12 mouse cellular contexts compared by ENCODE assay signal in the genomic region with DNA sequence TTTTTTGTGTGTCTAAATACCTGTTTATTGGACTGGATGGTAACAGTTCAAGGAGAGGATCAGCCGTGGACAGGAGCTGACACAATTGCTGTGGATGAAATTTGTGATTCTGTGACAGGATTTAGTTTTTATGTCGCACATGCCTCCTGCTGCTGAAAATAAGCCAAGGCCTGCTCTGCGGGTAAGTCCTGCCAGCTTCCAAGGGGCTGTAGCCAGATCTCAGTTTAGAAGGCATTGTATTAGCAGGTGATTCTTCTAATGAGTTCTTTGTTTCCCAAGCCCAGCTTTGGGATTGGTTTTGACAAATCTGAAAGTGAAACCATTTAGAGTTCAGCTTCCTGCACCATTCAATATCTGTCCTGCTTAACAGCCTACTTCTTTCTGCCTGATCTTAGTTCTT.
DNase-seq lines count a peak whose midpoint lies in the region; ATAC-seq and TF ChIP-seq lines count a peak whose summit lies in the region.
"Had no signal": no experiment of that assay in that cellular context is flagged by ENCODE, and none has a peak within 500 bp of the region (broad histone marks: within the 10 kb centered on the region; RNA-seq: fewer than 3 reads in every experiment).

No protein-coding gene starts in this region.

- no peaks in the 10 kb centered on the region for H3K9me3 ChIP-seq in lung, postnatal 0 days (ENCODE audit: low read length)
- H3K9me3 ChIP-seq: hindbrain, embryonic 10.5 days had no signal

- no peaks in the 10 kb centered on the region for H3K36me3 ChIP-seq in lung, postnatal 0 days (ENCODE audit: insufficient read depth, low read length)
- H3K36me3 ChIP-seq in small intestine, adult 2 months (ENCODE audit: control insufficient read depth, insufficient read depth, low read length): no peaks in the 10 kb centered on the region
- H3K36me3 ChIP-seq: hindbrain, embryonic 10.5 days had no signal

- no peak for TF ChIP-seq CTCF in lung, postnatal 0 days (IDR thresholded peaks at IDR 0.05)
- no peak for TF ChIP-seq CTCF in small intestine, adult 2 months (IDR thresholded peaks at IDR 0.05; ENCODE audit: extremely low read depth, insufficient read length, insufficient replicate concordance, low read depth, low read length)

- H3K4me1 ChIP-seq in lung, postnatal 0 days (ENCODE audit: insufficient read depth, low read depth, low read length): no peaks in the 10 kb centered on the region
- H3K4me1 ChIP-seq in small intestine, adult 2 months (ENCODE audit: control insufficient read depth, insufficient read depth, insufficient read length, low read length): peaks cover 4% of the 10 kb centered on the region; the same call in 1 of the 2 replicates

- no peak overlapping the region for H3K9ac ChIP-seq in lung, postnatal 0 days (replicated peaks; ENCODE audit: low read depth)
- H3K9ac ChIP-seq: liver, embryonic 14.5 days had no signal

- no peaks in the 10 kb centered on the region for H3K27me3 ChIP-seq in lung, postnatal 0 days (replicated peaks; ENCODE audit: insufficient read depth, low read length)
- H3K27me3 ChIP-seq in small intestine, adult 2 months (ENCODE audit: control insufficient read depth, insufficient read depth, low read length): no peaks in the 10 kb centered on the region
- H3K27me3 ChIP-seq: CH12.LX had no signal

- H3K4me3 ChIP-seq in lung, postnatal 0 days (ENCODE audit: low read depth, low read length): no peak overlapping the region
- H3K4me3 ChIP-seq in small intestine, adult 2 months (ENCODE audit: low read depth, low read length): peak overlapping the region; percentile 26; the same call in 1 of the 2 replicates
- H3K4me3 ChIP-seq: erythroblast, embryonic 14.5 days; hindbrain, embryonic 10.5 days had no signal

- H3K27ac ChIP-seq in lung, postnatal 0 days (ENCODE audit: low read length): no peak overlapping the region
- peak overlapping the region; percentile 9; the same call in 1 of the 2 replicates for H3K27ac ChIP-seq in small intestine, adult 2 months (ENCODE audit: insufficient read depth, low read depth, low read length)
- H3K27ac ChIP-seq: hindbrain, embryonic 10.5 days; liver, embryonic 14.5 days had no signal

- peak; percentile 56 for DNase-seq in heart, adult 9 months (ENCODE audit: low spot score in 2 of 2)
- no peak for DNase-seq in heart, postnatal 4 days
- DNase-seq in lung, postnatal 10 days: peak; percentile 13
- DNase-seq in lung, postnatal 0 days (ENCODE audit: low spot score): no peak
- DNase-seq in cerebellum, adult 8-10 months: peak; percentile 50
- DNase-seq in embryo, embryonic 9.5 days (ENCODE audit: extremely low spot score): no peak
- DNase-seq: adrenal gland, postnatal 10 days had no signal

- no peak for ATAC-seq in lung, postnatal 0 days

- no peak overlapping the region for H3K4me2 ChIP-seq in lung, postnatal 0 days (replicated peaks; ENCODE audit: low read depth, low read length)

- no peak for TF ChIP-seq POLR2A in small intestine, adult 2 months (IDR thresholded peaks at IDR 0.05; ENCODE audit: low read depth, low read length)

- 64% methylated on average over 3 of the region's 3 CpGs for WGBS in lung, postnatal 0 days
- 15% methylated on average over 3 of the region's 3 CpGs for WGBS in small intestine, adult 2 months

- no peak for TF ChIP-seq EP300 in lung, postnatal 0 days (IDR thresholded peaks at IDR 0.05)

Comparison
In these comparisons a context has a peak if more than half of its experiments do, and no peak if none do; other contexts are left out.
1. DNase-seq: peak in heart, adult 9 months (2 of 2), lung, postnatal 10 days (single experiment) and cerebellum, adult 8-10 months (single experiment); none in heart, postnatal 4 days (single experiment), lung, postnatal 0 days (single experiment) and embryo, embryonic 9.5 days (single experiment).